Mouse (Mus musculus) thymus, adult 18-20 months (tissue): ENCODE data around the gene Dgkh.

Experiments
- DNase-seq, 2 experiments: peaks; one replicate each; pipeline ENCODE4 v3.0.0; 2022; ENCODE audit warnings: mixed read lengths in 2 of 2

Dgkh gene

DNA sequence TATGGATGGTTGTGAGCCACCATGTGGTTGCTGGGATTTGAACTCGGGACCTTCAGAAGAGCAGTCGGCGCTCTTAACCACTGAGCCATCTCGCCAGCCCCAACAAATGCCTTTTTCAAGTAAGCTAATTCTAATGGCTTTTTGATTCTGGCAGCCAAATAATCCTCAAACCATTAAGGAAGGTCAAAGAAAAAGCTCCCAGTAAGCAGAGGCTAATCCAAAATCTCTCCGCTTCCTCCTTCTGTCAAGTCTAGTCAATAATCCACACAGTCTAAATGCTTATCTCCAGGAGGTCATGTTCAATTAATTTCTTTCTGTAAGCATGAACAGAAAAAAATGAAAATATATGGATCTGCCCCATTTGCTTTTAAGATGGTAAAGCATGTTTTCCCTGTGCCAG is 197.9 kb downstream of the Dgkh start:
- DNase-seq, result no peak

DNA sequence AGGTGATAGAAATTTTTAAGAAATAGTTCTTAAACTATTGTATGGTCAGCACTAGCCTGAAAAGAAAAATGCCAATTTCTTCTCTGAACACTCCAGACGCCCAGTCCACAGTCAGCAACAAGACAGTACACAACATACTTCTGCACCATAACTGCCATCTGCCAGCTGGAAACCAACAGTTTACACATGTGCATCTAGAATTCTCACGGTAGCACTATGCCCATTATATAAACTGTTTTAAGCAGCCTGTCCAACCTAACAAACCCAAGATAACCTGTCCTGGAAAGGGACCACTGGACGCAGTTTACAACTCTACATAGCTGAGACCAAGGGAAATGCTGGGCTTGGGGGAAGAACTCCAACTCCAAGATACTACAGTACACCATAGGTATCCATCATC is 198.9 kb downstream of the Dgkh start:
- no peak for DNase-seq

GRCm38 (mm10) chr14:78532345-78532744 is 200.2 kb downstream of the Dgkh start:
- no peak for DNase-seq

DNA sequence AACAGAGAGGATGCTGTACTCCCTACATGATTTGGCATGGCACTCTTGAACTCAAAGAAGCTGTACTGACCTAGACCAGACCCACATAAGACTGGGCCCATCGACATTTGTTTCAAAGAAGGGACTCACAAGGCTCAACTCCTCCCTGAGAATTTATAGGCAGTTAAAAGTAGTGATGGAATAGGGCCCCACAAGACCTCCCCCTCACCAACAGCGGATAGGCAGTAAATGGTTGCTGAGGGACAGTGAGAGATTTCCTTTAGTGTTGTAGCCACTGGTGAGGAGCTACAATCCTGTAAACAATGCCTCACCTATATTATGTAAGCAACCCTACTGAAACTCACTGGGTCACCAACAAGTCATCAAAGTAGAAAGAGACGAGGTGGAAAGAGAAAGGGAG is 202.3 kb downstream of the Dgkh start:
- no peak for DNase-seq

- no peak for DNase-seq
These were observed 203.8 kb downstream of the Dgkh start for GRCm38 (mm10) chr14:78528461-78529425.

GRCm38 (mm10) chr14:78526907-78527306 is 205.7 kb downstream of the Dgkh start:
- no peak for DNase-seq

DNA sequence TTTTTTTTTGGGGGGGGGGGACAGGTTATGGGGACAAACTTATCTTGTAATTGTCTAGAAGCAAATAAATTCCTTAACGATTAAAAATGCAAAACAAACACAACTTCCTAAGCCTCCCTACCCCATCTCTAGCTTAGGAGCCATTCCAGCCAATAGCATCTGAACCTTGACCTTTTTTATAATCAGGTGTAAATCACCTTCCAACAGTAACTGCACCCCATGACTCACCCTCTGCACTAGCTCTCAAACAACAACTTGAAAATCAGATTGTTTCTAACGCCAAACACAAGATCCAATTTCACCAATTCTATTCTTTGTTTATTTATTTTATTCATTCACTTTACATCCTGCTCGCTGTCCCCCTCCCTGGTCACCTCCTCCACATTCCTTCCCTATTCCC is 206.1 kb downstream of the Dgkh start:
- DNase-seq, result no peak

DNA sequence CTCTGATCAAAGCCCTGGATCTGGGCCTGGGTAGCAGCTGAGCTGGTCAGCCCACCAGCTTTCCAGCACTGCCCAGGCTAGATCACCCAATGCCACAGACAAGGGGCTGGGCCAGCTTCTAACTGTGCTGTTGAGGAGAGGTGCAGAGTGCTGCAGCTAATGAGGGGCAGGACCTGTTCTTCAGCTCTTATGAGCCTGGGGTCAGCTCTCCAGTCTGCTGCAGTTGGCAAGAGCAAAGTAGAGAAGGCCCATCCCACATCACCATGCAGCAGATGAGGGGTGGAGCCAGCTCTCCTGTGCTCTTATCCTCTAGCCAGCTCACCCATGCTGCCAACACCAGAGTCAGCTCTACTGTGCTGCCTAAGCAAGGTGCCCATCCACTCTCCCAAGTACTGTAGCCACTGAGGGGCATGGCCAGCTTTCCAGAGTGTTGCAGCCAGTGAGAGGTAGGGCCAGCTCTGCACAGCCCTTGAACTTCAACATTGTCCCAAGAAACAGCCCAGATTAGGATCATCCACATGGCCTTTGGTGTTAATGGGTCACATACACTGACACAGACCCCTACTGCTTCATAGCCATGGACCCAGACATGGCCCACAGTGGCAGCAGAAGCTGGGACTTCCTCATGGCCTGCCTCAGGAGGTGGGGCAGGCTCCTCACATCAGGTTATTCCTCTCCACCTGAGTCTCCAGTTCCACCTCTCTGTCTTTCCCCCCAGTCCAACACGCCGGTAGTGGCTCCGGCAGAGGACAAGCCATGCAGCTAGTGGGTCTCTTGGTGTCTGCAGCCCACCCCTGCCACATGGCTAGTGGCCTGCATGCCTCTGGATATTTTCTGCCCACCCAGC is 206.7 kb downstream of the Dgkh start:
- no peak for DNase-seq

GRCm38 (mm10) chr14:78525059-78525458 is 207.5 kb downstream of the Dgkh start:
- no peak for DNase-seq

GRCm38 (mm10) chr14:78510713-78511112 is 221.9 kb downstream of the Dgkh start:
- DNase-seq, result no peak

GRCm38 (mm10) chr14:78509791-78510190 is 222.8 kb downstream of the Dgkh start:
- DNase-seq, result no peak
